Mouse (Mus musculus) liver, adult 2 months (tissue): ENCODE data around the gene Unc93a2. TPM values are rescaled to one million over a fixed set of nuclear protein-coding genes. Genes with fewer than 3 reads are reported as not detected.
"Not testable (repeated sequence)": the region's sequence is repeated elsewhere in the genome, so short reads cannot be mapped to it uniquely, and the experiment has no call there.

Experiments used
- DNase-seq: peaks from one replicate; pipeline ENCODE4 v3.0.0-alpha.2; 2011; ENCODE audit warnings: low read depth, low spot score; ENCODE audit errors: extremely low read depth
- H3K27ac ChIP-seq: fragments of 200-500 bp; replicated peaks from 2 replicates; pipeline ENCODE4 v1.5.1; 2012; ENCODE audit warnings: low read depth, mild to moderate bottlenecking, control low read depth, inconsistent platforms, low read length; ENCODE audit not compliant: insufficient read depth
- H3K27me3 ChIP-seq: fragments of 200-500 bp; 2 replicates; pipeline ENCODE4 v1.6.1; 2012; ENCODE audit warnings: mild to moderate bottlenecking, moderate library complexity, low read length, inconsistent platforms; ENCODE audit not compliant: control insufficient read depth, insufficient read depth
- H3K36me3 ChIP-seq: fragments of 200-500 bp; 2 replicates; pipeline ENCODE4 v1.6.1; 2012; ENCODE audit warnings: low read length, inconsistent platforms; ENCODE audit not compliant: control insufficient read depth, insufficient read depth
- H3K4me1 ChIP-seq: fragments of 200-500 bp; 2 replicates; pipeline ENCODE4 v1.6.1; 2011; ENCODE audit warnings: low read length; ENCODE audit not compliant: control insufficient read depth, insufficient read depth
- H3K4me3 ChIP-seq: fragments of 200-500 bp; 2 replicates; pipeline ENCODE4 v1.5.1; 2011; ENCODE audit warnings: low read depth, mild to moderate bottlenecking, control low read depth, low read length, moderate library complexity; ENCODE audit not compliant: insufficient read depth
- H3K79me2 ChIP-seq: fragments of 200-500 bp; 2 replicates; pipeline ENCODE4 v1.6.1; 2012; ENCODE audit warnings: inconsistent platforms, mild to moderate bottlenecking, low read length, moderate library complexity; ENCODE audit not compliant: control insufficient read depth, insufficient read depth
- H3K9ac ChIP-seq: fragments of 200-500 bp; 2 replicates; pipeline ENCODE4 v1.6.1; 2012; ENCODE audit warnings: low read depth, mild to moderate bottlenecking, control low read depth, inconsistent platforms, low read length
- CTCF ChIP-seq: fragments of 200-500 bp; IDR thresholded peaks from 2 replicates; pipeline ENCODE4 v1.5.1; 2011; ENCODE audit warnings: low read depth, low read length, control low read depth
- WGBS: fragments of 180-500 bp; shearing (Covaris S2); methylation state at CpG from one replicate; pipeline ENCODE4 v1.1.7; 2018; 5-methylcytosine and 5-hydroxymethylcytosine counted together
- polyA plus RNA-seq: library from polyadenylated mRNA; depleted of rRNA; stranded (reverse); fragments of >200 nt; gene quantifications from 2 replicates; pipeline ENCODE4 v1.2.3, GENCODE M21; 2012; rRNA removed
- total RNA-seq: library from RNA; depleted of rRNA; stranded (reverse); fragments of >200 nt; gene quantifications from 2 replicates; pipeline ENCODE4 v1.2.3, GENCODE M21; 2014; rRNA removed

The Unc93a2 gene
- total RNA-seq = 2.4 and 4.4 TPM in 2 replicates
- 3.4 and 4.5 TPM in 2 replicates for polyA plus RNA-seq

- H3K4me1 ChIP-seq, H3K4me3 ChIP-seq, H3K27me3 ChIP-seq, H3K27ac ChIP-seq, H3K36me3 ChIP-seq, H3K9ac ChIP-seq, DNase-seq, H3K79me2 ChIP-seq: not testable (repeated sequence)
- WGBS = 86% methylated on average over 3 of the region's 3 CpGs
Observed at GRCm38 (mm10) chr17:7385364-7385763, at the start of gene Unc93a2. Unc93a2 (minus strand) TSS chr17:7385464.

DNA sequence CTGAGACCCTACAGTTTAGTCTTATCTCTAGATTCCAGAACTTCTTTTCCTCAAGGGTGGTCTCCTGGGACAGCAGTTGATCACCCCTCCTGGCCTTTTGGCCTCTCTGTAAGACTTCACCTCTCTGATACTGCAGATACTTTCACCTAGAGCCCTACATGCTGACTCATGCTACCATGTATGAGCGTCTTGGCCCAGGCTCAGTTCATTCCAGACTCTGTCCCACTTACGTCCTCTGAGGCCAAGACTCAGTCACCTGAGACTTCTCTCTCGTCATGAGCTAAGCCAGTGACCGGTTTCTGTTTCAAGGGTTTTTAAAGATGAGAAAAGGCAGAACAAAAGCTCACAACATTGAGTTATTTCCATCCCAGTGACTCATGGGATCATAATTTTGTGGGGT is 48.9 kb upstream of the Unc93a2 start:
- H3K27ac ChIP-seq, H3K79me2 ChIP-seq, H3K9ac ChIP-seq, H3K4me1 ChIP-seq, DNase-seq, H3K36me3 ChIP-seq, H3K27me3 ChIP-seq, H3K4me3 ChIP-seq: not testable (repeated sequence)
- WGBS = 90% methylated on average over 4 of the region's 4 CpGs

DNA sequence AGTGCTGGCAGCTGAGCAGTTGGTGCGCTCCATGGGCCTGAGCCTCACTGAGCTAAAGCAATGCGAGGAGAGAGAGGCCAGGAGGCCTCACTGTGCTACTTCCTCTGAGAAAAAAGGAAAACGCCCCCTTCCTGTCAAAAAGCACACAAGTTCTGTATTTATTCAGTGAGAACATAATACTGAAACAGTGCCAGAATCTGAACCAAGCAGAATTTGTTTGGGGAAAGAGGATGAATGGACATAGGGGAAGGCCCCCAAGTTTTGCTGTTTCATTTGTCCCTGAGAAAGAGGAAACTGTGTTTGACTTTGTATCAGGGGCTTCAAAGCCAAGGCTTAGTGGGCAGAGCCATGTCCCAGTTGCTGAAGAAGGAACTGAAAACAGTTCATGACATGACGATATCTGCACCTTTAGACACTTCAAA is 45.0 kb upstream of the Unc93a2 start:
- H3K36me3 ChIP-seq, H3K4me3 ChIP-seq, H3K9ac ChIP-seq, H3K79me2 ChIP-seq, H3K27me3 ChIP-seq, H3K4me1 ChIP-seq, H3K27ac ChIP-seq: not testable (repeated sequence)
- DNase-seq = peak; percentile 34
- WGBS = 70% methylated on average over 4 of the region's 4 CpGs

GRCm38 (mm10) chr17:7420191-7420973 is 35.1 kb upstream of the Unc93a2 start:
- WGBS = 28% methylated on average over 3 of the region's 3 CpGs
- H3K9ac ChIP-seq, DNase-seq: not testable (repeated sequence)

DNA sequence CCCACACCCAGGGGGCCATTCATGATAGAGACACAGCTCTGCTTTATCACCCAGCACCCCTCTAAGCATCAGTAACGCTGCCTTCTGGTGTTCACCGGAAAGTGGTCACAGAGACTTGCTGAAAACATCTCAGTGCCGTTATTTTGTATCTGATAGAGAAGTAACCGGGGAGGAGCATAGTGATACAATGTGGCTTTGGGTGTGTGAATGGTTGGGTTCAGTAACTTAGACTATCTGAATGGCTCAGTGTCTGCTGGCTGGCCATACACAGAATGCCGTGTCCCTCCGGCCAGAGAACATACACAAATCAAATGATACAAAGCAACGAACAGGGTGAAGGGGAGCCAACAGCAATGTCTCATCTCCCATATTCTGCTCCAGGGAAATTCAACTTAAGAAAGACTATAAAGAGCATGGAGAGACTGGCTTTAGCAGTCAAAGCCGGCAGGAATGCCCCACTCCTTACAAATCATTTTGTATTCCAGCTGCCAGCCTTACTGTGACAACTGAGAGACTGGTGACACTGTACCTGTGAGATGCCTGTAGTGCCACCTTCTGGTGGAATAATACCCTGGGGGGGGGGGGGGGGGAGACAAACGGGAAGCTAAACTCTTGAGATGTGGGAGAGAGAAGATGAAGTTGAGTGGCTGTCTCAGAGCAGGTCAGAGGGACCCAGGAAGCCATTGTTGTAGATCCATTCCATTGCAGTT is 29.5 kb upstream of the Unc93a2 start:
- H3K4me3 ChIP-seq, H3K9ac ChIP-seq, H3K27me3 ChIP-seq, H3K36me3 ChIP-seq, H3K79me2 ChIP-seq, DNase-seq, H3K4me1 ChIP-seq, H3K27ac ChIP-seq: not testable (repeated sequence)
- WGBS = 89% methylated on average over 7 of the region's 9 CpGs

More at GRCm38 (mm10) chr17:7420191-7420973, 35.1 kb upstream of the Unc93a2 start:
- H3K36me3 ChIP-seq, H3K4me3 ChIP-seq, H3K27me3 ChIP-seq, H3K4me1 ChIP-seq, H3K79me2 ChIP-seq, H3K27ac ChIP-seq: not testable (repeated sequence)
- TF ChIP-seq CTCF = 0 out of 2 replicates have a peak, but pooled peaks have one; percentile 8

GRCm38 (mm10) chr17:7413336-7413735 is 28.1 kb upstream of the Unc93a2 start:
- not testable (repeated sequence) for H3K4me1 ChIP-seq, H3K27me3 ChIP-seq, H3K4me3 ChIP-seq, H3K36me3 ChIP-seq, DNase-seq, H3K79me2 ChIP-seq, H3K9ac ChIP-seq, H3K27ac ChIP-seq
- WGBS = 54% methylated on average over 8 of the region's 8 CpGs

DNA sequence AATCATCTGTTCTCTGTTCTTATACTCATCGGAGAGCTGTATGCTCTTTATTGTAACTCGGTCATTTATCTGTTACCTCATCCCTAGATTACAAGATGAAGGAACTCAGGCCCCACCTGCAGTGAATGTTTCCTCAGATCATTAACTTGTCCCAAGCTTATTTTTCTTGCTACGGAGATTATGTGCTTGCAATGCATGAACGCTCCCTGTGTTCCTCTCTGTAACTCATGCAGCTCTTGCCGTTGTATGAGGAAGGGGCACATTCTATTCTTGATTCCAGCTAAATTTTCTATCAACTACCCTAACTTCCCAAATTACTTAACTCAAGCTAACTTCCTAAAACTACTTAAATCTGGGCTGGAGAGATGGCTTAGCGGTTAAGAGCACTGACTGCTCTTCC is 14.5 kb upstream of the Unc93a2 start:
- DNase-seq, H3K4me1 ChIP-seq, H3K4me3 ChIP-seq, H3K27ac ChIP-seq, H3K79me2 ChIP-seq, H3K27me3 ChIP-seq, H3K9ac ChIP-seq, H3K36me3 ChIP-seq: not testable (repeated sequence)
- 89% methylated on average over 6 of the region's 6 CpGs for WGBS

DNA sequence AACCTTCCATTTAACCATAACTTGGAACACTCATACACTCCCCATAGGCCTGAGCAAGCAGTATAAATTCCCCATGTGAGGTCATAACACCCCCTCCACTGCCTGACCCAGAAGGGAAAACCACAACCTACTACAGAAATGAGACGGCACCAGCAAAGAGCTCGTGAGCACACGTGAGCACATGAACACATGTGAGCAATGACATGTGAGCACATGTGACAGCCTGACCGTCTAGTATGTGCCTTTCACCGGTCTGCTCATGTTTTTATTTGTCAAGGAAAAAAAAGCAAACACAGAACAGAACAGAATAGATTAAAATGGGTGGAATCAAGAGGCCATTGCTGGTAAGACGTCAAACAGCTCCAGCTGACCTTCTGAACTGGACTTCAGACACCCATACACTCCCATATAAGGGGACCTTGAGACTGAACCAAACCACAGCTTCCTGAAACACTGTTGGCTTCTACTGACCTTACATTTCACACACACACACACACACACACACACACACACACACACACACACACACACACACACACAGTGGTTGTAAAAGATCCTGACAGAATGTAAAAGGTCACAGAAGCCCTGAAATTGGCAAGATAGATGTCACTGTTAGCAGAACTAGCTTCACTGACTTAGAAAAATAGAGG is 13.1 kb upstream of the Unc93a2 start:
- not testable (repeated sequence) for H3K36me3 ChIP-seq, H3K79me2 ChIP-seq, H3K27ac ChIP-seq, H3K4me3 ChIP-seq, H3K27me3 ChIP-seq, H3K9ac ChIP-seq, H3K4me1 ChIP-seq
- DNase-seq = peak; percentile 35
- WGBS = 51% methylated on average over 6 of the region's 6 CpGs
